Mouse (Mus musculus) liver, embryonic 14.5 days (tissue): ENCODE measurements around the gene Meox1. TPM values are rescaled to one million over a fixed set of nuclear protein-coding genes. Genes with fewer than 3 reads are reported as not detected.

Experiments
- ATAC-seq: fragments of 200-750 bp; cut with Nextera tagmentation; 2 replicates; pipeline ENCODE4 v1.8.0; 2017; ENCODE audit warnings: moderate number of reproducible peaks, mild to moderate bottlenecking, moderate library complexity; ENCODE audit not compliant: insufficient read depth
- DNase-seq, 3 experiments: peaks; one replicate each; pipeline ENCODE4 v3.0.0-alpha.2; 2012 to 2013; ENCODE audit warnings: low read depth in 3 of 3, low spot score in 3 of 3
- H3K27ac ChIP-seq: fragments of 300-500 bp; sonication (generic); 2 replicates; pipeline ENCODE4 v1.5.1; 2014; ENCODE audit warnings: moderate library complexity, mild to moderate bottlenecking, control low read depth, inconsistent platforms
- H3K27me3 ChIP-seq: fragments of 300-500 bp; sonication (generic); 2 replicates; pipeline ENCODE4 v1.6.1; 2014; ENCODE audit warnings: mild to moderate bottlenecking, low read length, moderate library complexity; ENCODE audit not compliant: control insufficient read depth, insufficient read depth
- H3K36me3 ChIP-seq: fragments of 300-500 bp; sonication (generic); replicated peaks from 2 replicates; pipeline ENCODE4 v1.6.1; 2014; ENCODE audit warnings: low read depth; ENCODE audit not compliant: control insufficient read depth, insufficient read depth
- H3K4me1 ChIP-seq, 2 experiments: fragments of 200-500 bp in 1 of 2; fragments of 300-500 bp in 1 of 2; sonication (generic) in 1 of 2; replicated peaks; 2 replicates each; pipeline ENCODE4 v1.6.1; 2012 to 2014; ENCODE audit warnings: antibody characterized with exemption in 1 of 2, inconsistent platforms in 1 of 2, low read length in 1 of 2; ENCODE audit not compliant: control insufficient read depth in 2 of 2, insufficient read depth in 2 of 2
- H3K4me2 ChIP-seq: fragments of 300-500 bp; sonication (generic); 2 replicates; pipeline ENCODE4 v1.6.1; 2014; ENCODE audit warnings: low read depth, mild to moderate bottlenecking, control low read depth, moderate library complexity
- H3K4me3 ChIP-seq, 2 experiments: fragments of 200-500 bp in 1 of 2; fragments of 300-500 bp in 1 of 2; sonication (generic) in 1 of 2; 2 replicates each; pipeline ENCODE4 v1.5.1; 2012 to 2014; ENCODE audit warnings: low read depth in 2 of 2, low read length in 2 of 2, mild to moderate bottlenecking in 2 of 2, control low read depth in 1 of 2, inconsistent platforms in 1 of 2, moderate library complexity in 1 of 2; ENCODE audit not compliant: insufficient read depth in 1 of 2
- H3K9ac ChIP-seq: fragments of 300-500 bp; sonication (generic); replicated peaks from 2 replicates; pipeline ENCODE4 v1.6.1; 2014; ENCODE audit warnings: mild to moderate bottlenecking, control low read depth, moderate library complexity
- H3K9me3 ChIP-seq: fragments of 300-500 bp; sonication (generic); 2 replicates; pipeline ENCODE4 v1.6.1; 2016; ENCODE audit warnings: low read length, mixed read lengths; ENCODE audit not compliant: control insufficient read depth
- CTCF ChIP-seq: IDR thresholded peaks from 2 replicates; pipeline ENCODE4 v1.5.1; 2016; ENCODE audit warnings: antibody characterized with exemption, low read depth, control low read depth
- EP300 ChIP-seq: IDR thresholded peaks from 2 replicates; pipeline ENCODE4 v1.6.1; 2016; ENCODE audit warnings: antibody characterized with exemption, low read depth
- WGBS: fragments of 180-500 bp; shearing (Covaris S2); extraction: QIAGEN DNeasy Blood & Tissue Kit; methylation state at CpG from one replicate; pipeline ENCODE4 v1.1.7; 2014; ENCODE audit not compliant: insufficient replicate concordance; 5-methylcytosine and 5-hydroxymethylcytosine counted together
- polyA plus RNA-seq, 2 experiments: library from polyadenylated mRNA; depleted of rRNA in 1 of 2; stranded (reverse) in 1 of 2; unstranded in 1 of 2; fragments of >200 nt; fragmentation: Nextera tagmentation in 1 of 2; extraction: Ambion mirVana in 1 of 2; gene quantifications; 2 replicates each; pipeline versions ENCODE4 v1.2.1 to v1.2.3; 2012 to 2014

Gene Meox1
- polyA plus RNA-seq, 2 experiments = 0.28 to 0.36 TPM

- Histone ChIP-seq H3K4me2 (no peak overlapping the region), H3K9me3 (no peaks in the 10 kb centered on the region), H3K36me3 (no peaks in the 10 kb centered on the region), H3K9ac (no peak overlapping the region), H3K4me1 (no peaks in the 10 kb centered on the region), H3K27ac (no peak overlapping the region), H3K27me3 (no peaks in the 10 kb centered on the region), H3K4me3 (no peak overlapping the region)
- DNase-seq = no peak
- no peak for ATAC-seq
- TF ChIP-seq CTCF (no peak), EP300 (no peak)
- WGBS = 64% methylated on average over 5 of the region's 5 CpGs
These were observed 46.7 kb downstream of the Meox1 start for GRCm38 (mm10) chr11:101847509-101847908.

GRCm38 (mm10) chr11:101842773-101843163 is 51.4 kb downstream of the Meox1 start:
- no peak for DNase-seq
- H3K27me3 ChIP-seq = no peaks in the 10 kb centered on the region
- no peaks in the 10 kb centered on the region for H3K36me3 ChIP-seq
- H3K4me2 ChIP-seq = no peak overlapping the region
- no peak overlapping the region for H3K9ac ChIP-seq
- 47% methylated on average over 3 of the region's 3 CpGs for WGBS
- no peaks in the 10 kb centered on the region for H3K4me1 ChIP-seq
- no peak overlapping the region for H3K27ac ChIP-seq
- no peak for ATAC-seq
- no peak overlapping the region for H3K4me3 ChIP-seq
- no peak for TF ChIP-seq CTCF
- TF ChIP-seq EP300 = no peak
- no peaks in the 10 kb centered on the region for H3K9me3 ChIP-seq

DNA sequence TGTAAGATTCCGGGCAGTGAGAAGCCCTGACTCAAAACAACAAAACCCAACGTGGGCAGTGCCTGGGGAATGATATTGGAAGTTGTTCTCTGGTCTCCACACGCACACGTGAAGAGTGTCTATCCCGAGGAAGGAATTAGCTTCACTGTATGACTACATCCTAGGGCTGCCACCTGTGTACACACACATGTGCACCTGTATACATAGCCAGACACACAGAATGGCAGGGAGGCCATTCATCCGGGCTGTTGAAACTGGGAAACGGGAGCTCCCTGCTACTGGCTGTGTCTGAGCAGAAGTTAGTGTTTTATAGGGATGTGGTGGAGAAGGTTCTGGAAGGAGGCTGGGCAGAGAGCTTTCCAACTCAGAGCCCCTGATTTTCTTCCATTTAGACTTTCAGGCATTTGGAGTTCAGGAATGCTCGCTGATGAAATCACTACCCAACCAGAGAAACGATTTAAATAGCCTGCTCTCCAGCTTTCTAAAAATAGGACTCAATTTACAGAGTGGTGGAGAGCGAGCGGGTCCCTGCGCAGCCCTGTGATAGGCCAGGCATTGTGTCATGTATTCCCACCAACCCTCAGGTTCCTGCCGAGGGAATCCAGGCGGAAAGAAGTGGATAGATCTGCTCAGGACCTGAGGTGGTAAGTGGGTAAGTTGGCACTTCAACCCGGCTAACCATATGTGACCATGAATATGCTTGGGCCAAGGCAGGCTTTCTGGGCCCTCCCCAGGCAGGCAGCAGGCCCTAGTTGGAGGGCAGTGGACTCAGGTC is 52.0 kb downstream of the Meox1 start:
- DNase-seq (no peak), ATAC-seq (no peak)
- WGBS = 64% methylated on average over 15 of the region's 15 CpGs

DNA sequence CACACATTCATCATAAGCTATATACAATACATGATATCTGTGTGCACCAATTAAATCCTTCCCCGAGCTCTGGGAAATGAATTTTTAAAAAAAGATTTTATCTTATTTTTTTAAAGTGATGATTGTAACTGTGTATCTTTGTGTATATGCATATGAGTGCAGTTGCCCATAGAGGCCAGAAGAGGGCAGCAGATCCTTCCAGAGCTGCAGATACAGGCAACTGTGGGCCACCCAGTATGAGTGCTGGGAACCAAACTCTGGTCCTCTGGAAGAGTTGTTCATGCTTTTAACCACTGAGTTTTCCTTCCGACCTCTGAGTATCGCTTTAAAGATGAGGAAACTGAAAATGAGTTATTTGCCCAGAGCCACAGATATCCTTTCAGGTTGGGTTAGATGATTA is 53.8 kb downstream of the Meox1 start:
- Histone ChIP-seq H3K36me3 (no peaks in the 10 kb centered on the region), H3K4me3 (no peak overlapping the region), H3K4me2 (no peak overlapping the region), H3K4me1 (no peaks in the 10 kb centered on the region), H3K27me3 (no peaks in the 10 kb centered on the region), H3K27ac (no peak overlapping the region), H3K9ac (no peak overlapping the region), H3K9me3 (no peaks in the 10 kb centered on the region)
- DNase-seq (no peak), ATAC-seq (no peak)
- TF ChIP-seq CTCF (peak; percentile 35), EP300 (no peak)
- WGBS = 75% methylated on average over 3 of the region's 3 CpGs

More for the DNA sequence above, 52.0 kb downstream of the Meox1 start:
- TF ChIP-seq CTCF = no peak
- no peak for TF ChIP-seq EP300
- Histone ChIP-seq H3K27me3 (no peaks in the 10 kb centered on the region), H3K9ac (no peak overlapping the region), H3K36me3 (no peaks in the 10 kb centered on the region), H3K4me3 (no peak overlapping the region), H3K4me2 (no peak overlapping the region), H3K9me3 (no peaks in the 10 kb centered on the region), H3K4me1 (no peaks in the 10 kb centered on the region), H3K27ac (no peak overlapping the region)

DNA sequence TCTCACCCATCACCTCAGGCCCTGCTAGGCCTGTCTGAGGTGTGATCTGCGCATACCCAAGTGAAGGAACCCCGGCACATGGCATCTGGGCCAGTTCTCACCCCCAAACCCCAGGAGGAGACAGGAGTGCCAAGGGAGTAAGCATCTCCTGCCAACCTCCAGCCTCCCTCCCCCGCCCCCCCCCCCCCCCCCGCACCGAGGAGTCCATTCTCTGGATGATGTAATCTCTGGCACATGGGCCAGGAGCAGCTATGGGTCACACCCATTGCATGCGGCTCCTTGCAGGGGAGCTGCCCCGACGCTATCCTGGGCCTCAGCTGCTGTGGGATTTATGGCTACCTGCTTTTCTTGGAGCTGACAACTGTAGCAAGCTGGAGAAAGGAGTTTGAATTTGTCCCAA is 54.7 kb downstream of the Meox1 start:
- Histone ChIP-seq H3K9ac (no peak overlapping the region), H3K9me3 (no peaks in the 10 kb centered on the region), H3K27me3 (no peaks in the 10 kb centered on the region), H3K27ac (no peak overlapping the region), H3K36me3 (no peaks in the 10 kb centered on the region), H3K4me2 (no peak overlapping the region), H3K4me3 (no peak overlapping the region), H3K4me1 (no peaks in the 10 kb centered on the region)
- ATAC-seq (no peak), DNase-seq (no peak)
- WGBS = 58% methylated on average over 5 of the region's 8 CpGs
- TF ChIP-seq EP300 (no peak), CTCF (no peak)
